Mouse (Mus musculus) monocyte, adult 5-6 weeks (primary cell): ENCODE data around the gene Taar5. TPM values are rescaled to one million over a fixed set of nuclear protein-coding genes. Genes with fewer than 3 reads are reported as not detected.

ENCODE experiments used
- ATAC-seq: fragments of 153-309, 156-312 bp; replicated peaks from 2 replicates; pipeline ENCODE4 v1.8.0; 2017; ENCODE audit warnings: mild to moderate bottlenecking; ENCODE audit not compliant: low TSS enrichment, insufficient number of reproducible peaks, severe bottlenecking, poor library complexity, low FRiP score
- total RNA-seq: library from RNA; stranded (forward); fragments of 200-1000, 200-491, 200-594 nt; gene quantifications from 3 replicates; pipeline ENCODE4 v1.2.3, GENCODE M21; 2017

Taar5 gene
- total RNA-seq, 1 experiment from 2014 or later, result not detected

- ATAC-seq, result no peak
These were observed 29.1 kb downstream of the Taar5 start, which contains the start of gene Taar7b for GRCm38 (mm10) chr10:23999639-24000038. TSS of gene Taar7b (plus strand) at chr10:23999939.

- ATAC-seq, result no peak
These were observed 35.9 kb downstream of the Taar5 start for GRCm38 (mm10) chr10:24006442-24006841.

GRCm38 (mm10) chr10:24007034-24007433 is 36.5 kb downstream of the Taar5 start:
- no peak for ATAC-seq

GRCm38 (mm10) chr10:24008143-24008542 is 37.6 kb downstream of the Taar5 start:
- ATAC-seq, result no peak

Other genes starting within 250 kb of the Taar5 start
- 937 to 1,684 TPM (median 1,621 TPM) in 3 replicates for gene Rps12, start 183.4 kb upstream of the Taar5 start, total RNA-seq
- gene Slc18b1, start 173.7 kb upstream of the Taar5 start, total RNA-seq, result not detected in 3 replicates
- 8.6 to 16.8 TPM (median 14.7 TPM) in 3 replicates for gene Vnn3, start 119.2 kb upstream of the Taar5 start, total RNA-seq
- gene Vnn1, start 76.0 kb upstream of the Taar5 start, total RNA-seq, result not detected in 3 replicates
- not detected in 3 replicates for gene Taar1, start 50.4 kb upstream of the Taar5 start, total RNA-seq
- not detected in 3 replicates for gene Taar2, start 32.1 kb upstream of the Taar5 start, total RNA-seq
- not detected in 3 replicates for gene Taar3, start 21.1 kb upstream of the Taar5 start, total RNA-seq
- not detected in 3 replicates for gene Taar4, start 10.2 kb upstream of the Taar5 start, total RNA-seq
- not detected in 3 replicates for gene Taar6, start 14.9 kb downstream of the Taar5 start, total RNA-seq
- not detected in 3 replicates for gene Taar7a, start 22.8 kb downstream of the Taar5 start, total RNA-seq
- not detected in 3 replicates for gene Taar7b, start 29.2 kb downstream of the Taar5 start, total RNA-seq
- not detected in 3 replicates for gene Taar7d, start 56.5 kb downstream of the Taar5 start, total RNA-seq
- gene Taar7e, start 66.9 kb downstream of the Taar5 start, total RNA-seq, result not detected in 3 replicates
- not detected in 3 replicates for gene Taar7f, start 78.8 kb downstream of the Taar5 start, total RNA-seq
- gene Taar8a, start 105.8 kb downstream of the Taar5 start, total RNA-seq, result not detected in 3 replicates
- not detected in 3 replicates for gene Taar8b, start 121.6 kb downstream of the Taar5 start, total RNA-seq
- not detected in 3 replicates for gene Taar8c, start 131.2 kb downstream of the Taar5 start, total RNA-seq
- gene Taar9, start 138.8 kb downstream of the Taar5 start, total RNA-seq, result not detected in 3 replicates
- gene Stx7, start 178.6 kb downstream of the Taar5 start, total RNA-seq, result 104 to 141 TPM (median 123 TPM) in 3 replicates